Mouse (Mus musculus) left cerebral cortex, postnatal 4 days (tissue): ENCODE results near the gene Trp53i13. TPM values are rescaled to one million over a fixed set of nuclear protein-coding genes. Genes with fewer than 3 reads are reported as not detected.

Experiments used
- DNase-seq: peaks from one replicate; pipeline ENCODE4 v3.0.0-alpha.2; 2022
- intact Hi-C: fragments of 180-260 bp; cut with DNase I; formaldehyde crosslinking; loops from one replicate; pipeline ENCODE4 v1.15.1; 2025
- total RNA-seq, 2 experiments: library from RNA; stranded (reverse); gene quantifications; 2 replicates each; pipeline ENCODE4 v1.2.3; 2021

Gene Trp53i13
- total RNA-seq, 2 experiments from 2014 or later = 5.8 TPM

GRCm38 (mm10) chr11:77508068-77509021 lies 7.4 kb downstream of the Trp53i13 start:
- intact Hi-C loops = no loop called here
- peak; percentile 84 for DNase-seq

GRCm38 (mm10) chr11:77507426-77507825 lies 8.4 kb downstream of the Trp53i13 start:
- intact Hi-C loops = no loop called here
- DNase-seq = no peak

GRCm38 (mm10) chr11:77506941-77507340 lies 8.8 kb downstream of the Trp53i13 start:
- intact Hi-C loops = no loop called here
- DNase-seq = no peak

- DNase-seq = no peak
- intact Hi-C loops = no loop called here
These were observed 9.5 kb downstream of the Trp53i13 start for GRCm38 (mm10) chr11:77506273-77506672.

GRCm38 (mm10) chr11:77505291-77505980 lies 10.3 kb downstream of the Trp53i13 start:
- intact Hi-C loops = no loop called here
- no peak for DNase-seq

- intact Hi-C loops = no loop called here
These were observed 11.4 kb downstream of the Trp53i13 start for GRCm38 (mm10) chr11:77504377-77504776.

GRCm38 (mm10) chr11:77503511-77503910 lies 12.3 kb downstream of the Trp53i13 start:
- intact Hi-C loops = no loop called here

More at GRCm38 (mm10) chr11:77504377-77504776, 11.4 kb downstream of the Trp53i13 start:
- no peak for DNase-seq

GRCm38 (mm10) chr11:77502481-77502880 lies 13.3 kb downstream of the Trp53i13 start:
- intact Hi-C loops = no loop called here

More at GRCm38 (mm10) chr11:77503511-77503910, 12.3 kb downstream of the Trp53i13 start:
- no peak for DNase-seq

GRCm38 (mm10) chr11:77501971-77502370 lies 13.8 kb downstream of the Trp53i13 start:
- intact Hi-C loops = no loop called here
- no peak for DNase-seq

More at GRCm38 (mm10) chr11:77502481-77502880, 13.3 kb downstream of the Trp53i13 start:
- DNase-seq = no peak

- DNase-seq = peak; percentile 85
- intact Hi-C loops = no loop called here
These were observed 14.4 kb downstream of the Trp53i13 start for GRCm38 (mm10) chr11:77501392-77501791.

GRCm38 (mm10) chr11:77500361-77501325 lies 15.1 kb downstream of the Trp53i13 start:
- DNase-seq = no peak
- intact Hi-C loops = no loop called here

GRCm38 (mm10) chr11:77499354-77499753 lies 16.4 kb downstream of the Trp53i13 start:
- intact Hi-C loops = no loop called here
- DNase-seq = peak; percentile 80

GRCm38 (mm10) chr11:77498261-77499139 lies 17.3 kb downstream of the Trp53i13 start:
- DNase-seq = no peak
- intact Hi-C loops = no loop called here

- DNase-seq = no peak
These were observed 17.9 kb downstream of the Trp53i13 start for GRCm38 (mm10) chr11:77497851-77498250.

GRCm38 (mm10) chr11:77497341-77497756 lies 18.4 kb downstream of the Trp53i13 start:
- DNase-seq = peak; percentile 50
- intact Hi-C loops = no loop called here

More at GRCm38 (mm10) chr11:77497851-77498250, 17.9 kb downstream of the Trp53i13 start:
- intact Hi-C loops = no loop called here

- intact Hi-C loops = no loop called here
These were observed 20.3 kb downstream of the Trp53i13 start for GRCm38 (mm10) chr11:77495507-77495906.

GRCm38 (mm10) chr11:77494782-77495181 lies 21.0 kb downstream of the Trp53i13 start:
- DNase-seq = no peak
- intact Hi-C loops = no loop called here

More at GRCm38 (mm10) chr11:77495507-77495906, 20.3 kb downstream of the Trp53i13 start:
- no peak for DNase-seq

- intact Hi-C loops = no loop called here
- DNase-seq = no peak
These were observed 21.5 kb downstream of the Trp53i13 start for GRCm38 (mm10) chr11:77494344-77494676.
